Mouse (Mus musculus) spleen, adult 2 months (tissue): ENCODE data around the gene Hormad2. TPM values are rescaled to one million over a fixed set of nuclear protein-coding genes. Genes with fewer than 3 reads are reported as not detected.
A peak's percentile ranks its signal among the peaks of the same experiment; 100 is the strongest.

Source experiments
- DNase-seq, 2 experiments: peaks; one replicate each; pipeline versions ENCODE4 v3.0.0 to v3.0.0-alpha.2; 2012 to 2021; ENCODE audit warnings: low spot score in 2 of 2, low read depth in 1 of 2
- H3K27ac ChIP-seq: fragments of 200-500 bp; 2 replicates; pipeline ENCODE4 v1.5.1; 2012; ENCODE audit warnings: low read length, inconsistent platforms; ENCODE audit not compliant: insufficient read depth
- H3K27me3 ChIP-seq: fragments of 200-500 bp; 2 replicates; pipeline ENCODE4 v1.6.1; 2012; ENCODE audit warnings: mild to moderate bottlenecking, moderate library complexity, low read length, inconsistent platforms; ENCODE audit not compliant: control insufficient read depth, insufficient read depth
- H3K36me3 ChIP-seq: fragments of 200-500 bp; 2 replicates; pipeline ENCODE4 v1.6.1; 2012; ENCODE audit warnings: mild to moderate bottlenecking, low read length, inconsistent platforms; ENCODE audit not compliant: control insufficient read depth, insufficient read depth
- H3K4me1 ChIP-seq: fragments of 200-500 bp; 2 replicates; pipeline ENCODE4 v1.6.1; 2011; ENCODE audit warnings: inconsistent platforms; ENCODE audit not compliant: control insufficient read depth, insufficient read depth, insufficient read length
- H3K4me3 ChIP-seq: fragments of 200-500 bp; 2 replicates; pipeline ENCODE4 v1.5.1; 2011; ENCODE audit warnings: mild to moderate bottlenecking, inconsistent platforms; ENCODE audit not compliant: insufficient read depth, insufficient read length; ENCODE audit errors: extremely low read depth
- CTCF ChIP-seq: fragments of 200-500 bp; IDR thresholded peaks from 2 replicates; pipeline ENCODE4 v1.5.1; 2011; ENCODE audit warnings: mild to moderate bottlenecking, inconsistent platforms; ENCODE audit not compliant: insufficient read depth, insufficient read length, insufficient replicate concordance; ENCODE audit errors: extremely low read depth
- POLR2A ChIP-seq: fragments of 200-500 bp; IDR thresholded peaks from 2 replicates; pipeline ENCODE4 v1.6.1; 2011; ENCODE audit warnings: low read depth, low read length, inconsistent platforms
- WGBS: fragments of 180-500 bp; shearing (Covaris S2); methylation state at CpG from one replicate; pipeline ENCODE4 v1.1.7; 2018; 5-methylcytosine and 5-hydroxymethylcytosine counted together
- polyA plus RNA-seq: library from polyadenylated mRNA; depleted of rRNA; stranded (reverse); fragments of >200 nt; gene quantifications from 2 replicates; pipeline ENCODE4 v1.2.3, GENCODE M21; 2012

Hormad2 gene
- polyA plus RNA-seq, 1 experiment: 0.05 TPM

GRCm38 (mm10) chr11:4451116-4451515 is 10.2 kb upstream of the Hormad2 start:
- TF ChIP-seq CTCF (peak; percentile 56; the same call in 1 of the 2 replicates), POLR2A (no peak)
- H3K4me3 ChIP-seq: no peak overlapping the region
- no peaks in the 10 kb centered on the region for H3K4me1 ChIP-seq
- no peaks in the 10 kb centered on the region for H3K36me3 ChIP-seq
- no peak overlapping the region for H3K27ac ChIP-seq
- DNase-seq: peak; percentile 11 to 52
- 31% methylated on average over 9 of the region's 9 CpGs for WGBS
- H3K27me3 ChIP-seq: no peaks in the 10 kb centered on the region

GRCm38 (mm10) chr11:4446195-4446868 is 5.4 kb upstream of the Hormad2 start:
- DNase-seq: no peak
- WGBS: 91% methylated on average over 9 of the region's 9 CpGs
- Histone ChIP-seq H3K4me3 (no peak overlapping the region), H3K27ac (no peak overlapping the region), H3K4me1 (no peaks in the 10 kb centered on the region), H3K36me3 (no peaks in the 10 kb centered on the region), H3K27me3 (no peaks in the 10 kb centered on the region)
- no peak for TF ChIP-seq CTCF
- TF ChIP-seq POLR2A: no peak

- no peaks in the 10 kb centered on the region for H3K36me3 ChIP-seq
- no peak overlapping the region for H3K27ac ChIP-seq
- no peak for DNase-seq
- no peaks in the 10 kb centered on the region for H3K4me1 ChIP-seq
- H3K4me3 ChIP-seq: no peak overlapping the region
- no peaks in the 10 kb centered on the region for H3K27me3 ChIP-seq
- no peak for TF ChIP-seq POLR2A
- no peak for TF ChIP-seq CTCF
- WGBS: 24% methylated on average over 1 of the region's 1 CpGs
Measured at GRCm38 (mm10) chr11:4442280-4442679, 1.4 kb upstream of the Hormad2 start.

GRCm38 (mm10) chr11:4438211-4438610 is 2.7 kb downstream of the Hormad2 start:
- 50% methylated on average over 2 of the region's 2 CpGs for WGBS
- H3K4me1 ChIP-seq: no peaks in the 10 kb centered on the region
- no peaks in the 10 kb centered on the region for H3K27me3 ChIP-seq
- H3K27ac ChIP-seq: no peak overlapping the region
- H3K4me3 ChIP-seq: no peak overlapping the region
- TF ChIP-seq POLR2A (no peak), CTCF (no peak)
- DNase-seq: no peak
- H3K36me3 ChIP-seq: no peaks in the 10 kb centered on the region

- WGBS: 96% methylated on average over 1 of the region's 1 CpGs
- Histone ChIP-seq H3K27ac (no peak overlapping the region), H3K4me3 (no peak overlapping the region), H3K36me3 (no peaks in the 10 kb centered on the region), H3K27me3 (no peaks in the 10 kb centered on the region), H3K4me1 (no peaks in the 10 kb centered on the region)
- no peak for DNase-seq
- TF ChIP-seq CTCF: no peak
- no peak for TF ChIP-seq POLR2A
Measured at GRCm38 (mm10) chr11:4437318-4437717, 3.6 kb downstream of the Hormad2 start.

- no peak for DNase-seq
- H3K4me1 ChIP-seq: no peaks in the 10 kb centered on the region
- WGBS: 67% methylated on average over 3 of the region's 3 CpGs
- TF ChIP-seq CTCF (no peak), POLR2A (no peak)
- H3K4me3 ChIP-seq: no peak overlapping the region
- no peaks in the 10 kb centered on the region for H3K36me3 ChIP-seq
- no peaks in the 10 kb centered on the region for H3K27me3 ChIP-seq
- no peak overlapping the region for H3K27ac ChIP-seq
Measured at GRCm38 (mm10) chr11:4436631-4437030, 4.3 kb downstream of the Hormad2 start.

- WGBS: 68% methylated on average over 4 of the region's 4 CpGs
- TF ChIP-seq CTCF (no peak), POLR2A (no peak)
- H3K27ac ChIP-seq: no peak overlapping the region
- no peak for DNase-seq
- no peaks in the 10 kb centered on the region for H3K36me3 ChIP-seq
- no peaks in the 10 kb centered on the region for H3K27me3 ChIP-seq
- no peak overlapping the region for H3K4me3 ChIP-seq
- H3K4me1 ChIP-seq: no peaks in the 10 kb centered on the region
Measured at GRCm38 (mm10) chr11:4434461-4434860, 6.4 kb downstream of the Hormad2 start.
